22 mouse cellular contexts compared by ENCODE assay signal in genomic region chr19:3931716-3932115, GRCm38 (mm10). TPM values are rescaled to one million over a fixed set of nuclear protein-coding genes. Genes with fewer than 3 reads are reported as not detected.
DNase-seq lines count a peak whose midpoint lies in the region; ATAC-seq and TF ChIP-seq lines count a peak whose summit lies in the region.
"Had no signal": no experiment of that assay in that cellular context is flagged by ENCODE, and none has a peak within 500 bp of the region (broad histone marks: within the 10 kb centered on the region; RNA-seq: fewer than 3 reads in every experiment).

No protein-coding gene starts in this region.

- H3K27ac ChIP-seq in bone marrow, adult 2 months (ENCODE audit: control insufficient read depth, insufficient read depth, low read depth, low read length, poor library complexity) = peak overlapping the region; percentile 82
- H3K27ac ChIP-seq: hindbrain, embryonic 12.5 days; liver, embryonic 12.5 days; midbrain, embryonic 12.5 days had no signal

- no peak overlapping the region for H3K4me3 ChIP-seq in bone marrow, adult 2 months (replicated peaks; ENCODE audit: control insufficient read depth, low read depth, low read length)
- H3K4me3 ChIP-seq: erythroblast, embryonic 14.5 days; hindbrain, embryonic 12.5 days; liver, embryonic 12.5 days; midbrain, embryonic 12.5 days had no signal

- H3K4me1 ChIP-seq in bone marrow, adult 2 months (ENCODE audit: control insufficient read depth, insufficient read depth, low read length) = peaks cover 13% of the 10 kb centered on the region

- peak; percentile 17 for DNase-seq in cerebellum, adult 11-12 months
- no peak for DNase-seq in cerebellum, adult 11 months
- DNase-seq in lung, postnatal 36 days = peak; percentile 58
- no peak for DNase-seq in lung, postnatal 10 days
- DNase-seq in left cerebral cortex, postnatal 14 days (ENCODE audit: low spot score in 2 of 2) = no peak
- DNase-seq in adrenal gland, adult 18-20 months (ENCODE audit: low spot score in 2 of 2) = no peak
- DNase-seq: adrenal gland, postnatal 25 days; kidney, adult 9 months; kidney, postnatal 36 days; spleen, adult 18-20 months had no signal

- intact Hi-C loops in left cerebral cortex, postnatal 14 days (cut with DNase I) = no loop called here

- 36% methylated on average over 9 of the region's 9 CpGs for WGBS in bone marrow, adult 2 months

- TF ChIP-seq POLR2A in bone marrow, adult 2 months (IDR thresholded peaks at IDR 0.05; ENCODE audit: borderline replicate concordance, control insufficient read depth, low read depth, low read length) = no peak

- ATAC-seq in megakaryocyte progenitor cell, adult 5-6 weeks (replicated peaks; ENCODE audit: poor library complexity) = peak; percentile 51
- ATAC-seq: forebrain, embryonic 16.5 days; inflammation-experienced regulatory T-cells, adult 6 months; liver, embryonic 12.5 days; lung, postnatal 0 days had no signal

- no peak for TF ChIP-seq CTCF in bone marrow, adult 2 months (IDR thresholded peaks at IDR 0.05; ENCODE audit: control insufficient read depth, insufficient read depth, low read length)

RNA-seq across cellular contexts. Expression of gene Aldh3b1, which starts 2.1 kb away (rescaled TPM):
- polyA plus RNA-seq in bone marrow, adult 2 months (2011; ENCODE audit: insufficient read depth, insufficient read length, low replicate concordance, missing spikeins) = 12.7 and 47.1 TPM in 2 replicates
- 5.0 and 6.9 TPM in 2 replicates for total RNA-seq in megakaryocyte progenitor cell, adult 5-6 weeks (2015)
- total RNA-seq in megakaryocyte progenitor cell, adult 5-6 weeks (2017) = 10.5 and 12.6 TPM in 2 replicates
- 1 to 10 TPM; 1.8 to 2.0 TPM for total RNA-seq in left cerebral cortex, postnatal 14 days (2021)
- 100 to 1,000 TPM in 1 of 2 experiments, 10 to 100 TPM in 1; 14.4 to 169 TPM for total RNA-seq in adrenal gland, adult 18-20 months (2021)
- polyA plus RNA-seq: erythroblast, embryonic 14.5 days had no signal

RNA-seq across cellular contexts. Expression of gene Unc93b1, which starts 3.3 kb away (rescaled TPM):
- polyA plus RNA-seq in bone marrow, adult 2 months (2011; ENCODE audit: insufficient read depth, insufficient read length, low replicate concordance, missing spikeins) = 80.1 and 177 TPM in 2 replicates
- 95.9 and 111 TPM in 2 replicates for total RNA-seq in megakaryocyte progenitor cell, adult 5-6 weeks (2015)
- total RNA-seq in megakaryocyte progenitor cell, adult 5-6 weeks (2017) = 175 and 202 TPM in 2 replicates
- 10 to 100 TPM; 16.0 to 18.4 TPM for total RNA-seq in left cerebral cortex, postnatal 14 days (2021)
- total RNA-seq in adrenal gland, adult 18-20 months (2021) = 10 to 100 TPM; 53.3 to 64.4 TPM

RNA-seq across cellular contexts. Expression of gene Ndufs8, which starts 19.1 kb away (rescaled TPM):
- polyA plus RNA-seq in bone marrow, adult 2 months (2011; ENCODE audit: insufficient read depth, insufficient read length, low replicate concordance, missing spikeins) = 41.6 and 58.3 TPM in 2 replicates
- total RNA-seq in megakaryocyte progenitor cell, adult 5-6 weeks (2015) = 239 and 257 TPM in 2 replicates
- 65.6 and 86.1 TPM in 2 replicates for total RNA-seq in megakaryocyte progenitor cell, adult 5-6 weeks (2017)
- 100 to 1,000 TPM; 134 to 149 TPM for total RNA-seq in left cerebral cortex, postnatal 14 days (2021)
- 100 to 1,000 TPM; 344 to 380 TPM for total RNA-seq in adrenal gland, adult 18-20 months (2021)

RNA-seq across cellular contexts. Expression of gene Tcirg1, which starts 24.8 kb away (rescaled TPM):
- 116 and 292 TPM in 2 replicates for polyA plus RNA-seq in bone marrow, adult 2 months (2011; ENCODE audit: insufficient read depth, insufficient read length, low replicate concordance, missing spikeins)
- 122 and 178 TPM in 2 replicates for total RNA-seq in megakaryocyte progenitor cell, adult 5-6 weeks (2015)
- 208 and 211 TPM in 2 replicates for total RNA-seq in megakaryocyte progenitor cell, adult 5-6 weeks (2017)
- 10 to 100 TPM; 14.4 to 16.1 TPM for total RNA-seq in left cerebral cortex, postnatal 14 days (2021)
- total RNA-seq in adrenal gland, adult 18-20 months (2021) = 10 to 100 TPM; 66.3 to 84.7 TPM

RNA-seq across cellular contexts. Expression of gene Aldh3b3, which starts 26.7 kb away (rescaled TPM):
- polyA plus RNA-seq in bone marrow, adult 2 months (2011; ENCODE audit: insufficient read depth, insufficient read length, low replicate concordance, missing spikeins) = 1.6 and 4.4 TPM in 2 replicates
- 0.32 and 0.71 TPM in 2 replicates for total RNA-seq in megakaryocyte progenitor cell, adult 5-6 weeks (2015)
- 0.04 and 0.27 TPM in 2 replicates for total RNA-seq in megakaryocyte progenitor cell, adult 5-6 weeks (2017)
- total RNA-seq in left cerebral cortex, postnatal 14 days (2021) = under 1 TPM in 1 of 2 experiments, not detected in 1; 0.13 TPM
- 1 to 10 TPM in 1 of 2 experiments, under 1 TPM in 1; 0.29 to 1.0 TPM for total RNA-seq in adrenal gland, adult 18-20 months (2021)
- total RNA-seq: gastrocnemius, adult 8-10 months; layer of hippocampus, postnatal 14 days had no signal
- polyA plus RNA-seq: embryonic facial prominence, embryonic 11.5 days; erythroblast, embryonic 14.5 days; forebrain, embryonic 16.5 days; hindbrain, embryonic 12.5 days; inflammation-experienced regulatory T-cells, adult 6 months; liver, embryonic 12.5 days; midbrain, embryonic 12.5 days had no signal

Comparison
In these comparisons a context has a peak if more than half of its experiments do, and no peak if none do; other contexts are left out.
1. DNase-seq: peak in cerebellum, adult 11-12 months (single experiment) and lung, postnatal 36 days (single experiment); none in cerebellum, adult 11 months (single experiment), lung, postnatal 10 days (single experiment), left cerebral cortex, postnatal 14 days (0 of 2) and adrenal gland, adult 18-20 months (0 of 2).